Mouse (Mus musculus) activated CD4-positive, CD25-positive, alpha-beta regulatory T cell, adult 9 weeks (primary cell): ENCODE measurements around the gene Akirin2. TPM values are rescaled to one million over a fixed set of nuclear protein-coding genes. Genes with fewer than 3 reads are reported as not detected.

ENCODE experiments used
- polyA plus RNA-seq: library from polyadenylated mRNA; unstranded; fragments of 100-300 nt; shearing (Covaris generic); gene quantifications from one replicate; pipeline ENCODE4 v1.2.1, GENCODE M21; 2017

Akirin2 gene
- 4.2 TPM for polyA plus RNA-seq

GRCm38 (mm10) chr4:34550748-34551097 is at the start of gene Akirin2:
Gene Akirin2, plus strand, starts transcription at chr4:34550937.

DNA sequence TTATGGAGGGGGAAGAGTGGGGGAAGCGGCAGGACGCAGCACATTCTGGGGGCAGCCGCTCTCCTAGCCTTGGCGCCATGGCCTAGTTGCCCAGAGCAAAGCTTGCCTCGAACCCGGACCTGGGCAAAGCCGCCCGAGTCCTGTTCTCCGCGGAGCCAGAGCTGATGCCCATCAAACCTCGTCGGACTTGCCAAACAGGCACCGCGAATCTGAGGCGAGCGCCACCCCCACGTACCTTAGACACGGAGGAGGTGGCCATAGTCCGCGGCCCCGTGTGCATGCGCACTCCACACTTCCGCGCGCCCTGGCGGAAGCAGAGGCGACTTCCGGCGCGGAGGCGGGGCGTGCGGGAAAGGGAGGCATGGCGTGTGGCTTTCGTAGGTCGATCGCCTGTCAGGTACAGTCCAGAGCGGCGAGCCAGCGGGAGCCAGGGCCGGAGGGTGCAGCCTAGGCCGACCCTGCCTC is 63.9 kb downstream of the Akirin2 start, which contains the start of the genes Orc3 and Rars2:
Gene Orc3 (minus strand): TSS at position 315 of the 465 bp plus-strand sequence.
Gene Rars2 (plus strand): TSS at position 328 of the 465 bp plus-strand sequence.

Other genes starting within 250 kb of the Akirin2 start
- gene Orc3, start 64.0 kb downstream of the Akirin2 start, polyA plus RNA-seq, result 116 TPM
- 57.8 TPM for gene Rars2, start 64.0 kb downstream of the Akirin2 start, polyA plus RNA-seq
- gene Slc35a1, start 136.5 kb downstream of the Akirin2 start, polyA plus RNA-seq, result 33.5 TPM
- not detected for gene Cfap206, start 179.3 kb downstream of the Akirin2 start, polyA plus RNA-seq
- not detected for gene Gm136, start 205.3 kb downstream of the Akirin2 start, polyA plus RNA-seq
- 65.9 TPM for gene Smim8, start 227.5 kb downstream of the Akirin2 start, polyA plus RNA-seq